ENCODE assay signal across 3 mouse cellular contexts in the genomic region with DNA sequence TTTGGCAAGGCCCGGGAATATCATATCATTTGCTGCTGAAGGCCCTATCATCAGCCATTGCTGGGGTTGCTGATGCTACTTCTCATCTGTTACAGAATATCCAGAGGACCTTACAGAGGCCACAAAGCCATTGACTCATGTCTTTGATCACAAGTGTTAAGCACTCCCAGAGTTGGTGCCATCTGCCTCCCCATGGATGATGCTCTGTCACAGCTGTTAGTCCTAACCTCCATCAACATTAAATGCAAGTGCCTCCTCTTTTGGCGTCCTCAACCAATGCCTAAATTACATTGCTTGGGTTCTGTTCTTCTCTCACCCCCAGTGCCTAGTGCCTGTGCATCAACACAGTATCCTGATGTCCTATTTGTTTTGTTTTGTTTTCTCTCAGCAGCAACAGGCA.
"Had no signal": no experiment of that assay in that cellular context is flagged by ENCODE, and none has a peak within 500 bp of the region (broad histone marks: within the 10 kb centered on the region; RNA-seq: fewer than 3 reads in every experiment).

No protein-coding gene starts in this region.

- H3K4me3 ChIP-seq: neural tube, embryonic 13.5 days; neural tube, embryonic 15.5 days; stomach, embryonic 15.5 days had no signal

- H3K36me3 ChIP-seq: neural tube, embryonic 13.5 days; neural tube, embryonic 15.5 days; stomach, embryonic 15.5 days had no signal

- H3K27me3 ChIP-seq: neural tube, embryonic 13.5 days; neural tube, embryonic 15.5 days; stomach, embryonic 15.5 days had no signal

- H3K4me2 ChIP-seq: neural tube, embryonic 13.5 days; neural tube, embryonic 15.5 days; stomach, embryonic 15.5 days had no signal
